Mouse (Mus musculus) kidney, adult 2 months (tissue): ENCODE data around the gene Lrrc71. TPM values are rescaled to one million over a fixed set of nuclear protein-coding genes. Genes with fewer than 3 reads are reported as not detected.

Experiments used
- DNase-seq: peaks from one replicate; pipeline ENCODE4 v3.0.0; 2021
- H3K27ac ChIP-seq: fragments of 200-500 bp; 2 replicates; pipeline ENCODE4 v1.5.1; 2012; ENCODE audit warnings: low read depth, low read length, control low read depth, inconsistent platforms; ENCODE audit not compliant: insufficient read depth
- H3K27me3 ChIP-seq: fragments of 200-500 bp; replicated peaks from 2 replicates; pipeline ENCODE4 v1.6.1; 2012; ENCODE audit warnings: mild to moderate bottlenecking, moderate library complexity, low read length, inconsistent platforms; ENCODE audit not compliant: control insufficient read depth, insufficient read depth
- H3K36me3 ChIP-seq: fragments of 200-500 bp; 2 replicates; pipeline ENCODE4 v1.6.1; 2012; ENCODE audit warnings: mild to moderate bottlenecking, moderate library complexity, low read length, inconsistent platforms; ENCODE audit not compliant: control insufficient read depth, insufficient read depth
- H3K4me1 ChIP-seq: fragments of 200-500 bp; 2 replicates; pipeline ENCODE4 v1.6.1; 2011; ENCODE audit warnings: low read length; ENCODE audit not compliant: control insufficient read depth, insufficient read depth
- H3K4me3 ChIP-seq: fragments of 200-500 bp; 2 replicates; pipeline ENCODE4 v1.5.1; 2011; ENCODE audit warnings: mild to moderate bottlenecking, low read depth, low read length, control low read depth; ENCODE audit not compliant: insufficient read depth
- CTCF ChIP-seq: fragments of 200-500 bp; conservative IDR thresholded peaks from 2 replicates; pipeline ENCODE4 v1.5.1; 2011; ENCODE audit warnings: low read depth, mild to moderate bottlenecking, control low read depth, low read length, moderate library complexity, mixed read lengths; ENCODE audit not compliant: insufficient read depth, insufficient read length
- POLR2A ChIP-seq: fragments of 200-500 bp; IDR thresholded peaks from one replicate; pipeline ENCODE4 v1.6.1; 2011; ENCODE audit warnings: low read depth, low read length, control low read depth
- WGBS: fragments of 180-500 bp; shearing (Covaris S2); methylation state at CpG from one replicate; pipeline ENCODE4 v1.1.7; 2018; 5-methylcytosine and 5-hydroxymethylcytosine counted together
- polyA plus RNA-seq: library from polyadenylated mRNA; depleted of rRNA; stranded (reverse); fragments of >200 nt; gene quantifications from 2 replicates; pipeline ENCODE4 v1.2.3, GENCODE M21; 2012

The Lrrc71 gene
- polyA plus RNA-seq, 1 experiment = 0.48 TPM

DNA sequence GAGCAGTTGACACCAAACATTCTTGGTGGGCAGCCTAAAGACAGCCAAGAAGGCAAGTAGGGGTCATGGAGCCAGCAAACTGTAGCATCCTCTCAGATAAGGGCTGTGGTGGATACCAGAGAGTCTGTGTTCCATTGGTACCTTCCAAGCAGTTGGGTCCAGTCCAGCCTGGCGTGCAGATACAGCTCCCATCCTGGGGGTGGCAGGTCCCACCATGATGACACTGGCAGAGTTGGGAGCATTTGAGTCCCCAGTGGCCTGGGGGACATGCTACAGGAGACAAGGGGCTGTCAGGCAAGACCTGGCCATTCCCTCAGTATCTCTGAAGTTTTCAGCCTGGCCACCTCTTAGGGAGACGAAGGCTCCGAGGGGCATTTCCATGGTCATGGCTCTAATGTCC, 4.1 kb upstream of the Lrrc71 start:
- Histone ChIP-seq H3K36me3 (no peaks in the 10 kb centered on the region), H3K4me1 (no peaks in the 10 kb centered on the region), H3K27me3 (no peaks in the 10 kb centered on the region), H3K4me3 (no peak overlapping the region), H3K27ac (no peak overlapping the region)
- TF ChIP-seq CTCF (no peak), POLR2A (no peak)
- DNase-seq = no peak
- 94% methylated on average over 3 of the region's 3 CpGs for WGBS

DNA sequence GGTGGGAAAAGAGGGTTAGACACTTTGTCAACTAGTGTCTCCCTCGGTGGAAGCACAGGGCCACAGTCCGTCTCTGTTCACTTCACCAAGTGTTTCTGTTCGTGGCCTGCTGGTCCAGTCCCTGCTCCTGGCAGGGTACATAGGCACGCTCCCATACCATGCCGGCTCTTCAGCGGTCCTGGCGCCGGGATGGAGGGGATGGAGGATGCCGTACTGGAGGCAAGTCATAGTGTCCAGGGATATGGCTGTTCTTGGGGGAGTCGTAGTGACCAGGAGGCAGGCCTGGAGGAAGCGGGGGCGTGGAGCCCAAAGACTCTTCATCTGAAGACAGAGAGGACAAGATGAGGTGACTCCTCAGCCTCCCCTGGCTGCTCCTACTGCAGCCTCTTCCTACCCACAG, 1.6 kb upstream of the Lrrc71 start:
- no peak for DNase-seq
- TF ChIP-seq POLR2A = no peak
- no peak for TF ChIP-seq CTCF
- H3K36me3 ChIP-seq = no peaks in the 10 kb centered on the region
- no peaks in the 10 kb centered on the region for H3K4me1 ChIP-seq
- no peaks in the 10 kb centered on the region for H3K27me3 ChIP-seq
- H3K27ac ChIP-seq = no peak overlapping the region
- 92% methylated on average over 12 of the region's 12 CpGs for WGBS
- H3K4me3 ChIP-seq = no peak overlapping the region

DNA sequence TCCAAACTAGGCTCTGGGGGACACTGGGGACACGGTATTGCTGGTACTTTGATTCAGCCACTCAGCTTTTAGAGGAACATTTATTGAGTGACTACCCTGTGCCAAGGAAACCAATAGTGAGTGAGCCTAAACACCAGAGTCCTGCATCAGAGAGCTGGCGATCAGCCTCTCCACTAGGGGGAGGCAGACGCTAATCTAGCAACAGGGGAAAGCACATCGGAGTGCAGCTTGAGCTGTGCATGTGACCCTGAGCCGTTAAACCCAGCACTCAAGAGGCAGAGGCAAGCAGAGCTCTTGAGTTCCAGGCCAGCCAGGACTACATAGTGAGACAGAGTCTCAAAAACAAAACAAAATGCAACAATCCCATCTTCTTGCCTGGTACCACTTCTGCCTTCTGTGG, 611 bp upstream of the Lrrc71 start:
- Histone ChIP-seq H3K27me3 (no peaks in the 10 kb centered on the region), H3K36me3 (no peaks in the 10 kb centered on the region), H3K27ac (no peak overlapping the region), H3K4me3 (no peak overlapping the region), H3K4me1 (no peaks in the 10 kb centered on the region)
- 16% methylated on average over 5 of the region's 5 CpGs for WGBS
- DNase-seq = peak; percentile 75
- no peak for TF ChIP-seq POLR2A
- peak; percentile 92 for TF ChIP-seq CTCF

DNA sequence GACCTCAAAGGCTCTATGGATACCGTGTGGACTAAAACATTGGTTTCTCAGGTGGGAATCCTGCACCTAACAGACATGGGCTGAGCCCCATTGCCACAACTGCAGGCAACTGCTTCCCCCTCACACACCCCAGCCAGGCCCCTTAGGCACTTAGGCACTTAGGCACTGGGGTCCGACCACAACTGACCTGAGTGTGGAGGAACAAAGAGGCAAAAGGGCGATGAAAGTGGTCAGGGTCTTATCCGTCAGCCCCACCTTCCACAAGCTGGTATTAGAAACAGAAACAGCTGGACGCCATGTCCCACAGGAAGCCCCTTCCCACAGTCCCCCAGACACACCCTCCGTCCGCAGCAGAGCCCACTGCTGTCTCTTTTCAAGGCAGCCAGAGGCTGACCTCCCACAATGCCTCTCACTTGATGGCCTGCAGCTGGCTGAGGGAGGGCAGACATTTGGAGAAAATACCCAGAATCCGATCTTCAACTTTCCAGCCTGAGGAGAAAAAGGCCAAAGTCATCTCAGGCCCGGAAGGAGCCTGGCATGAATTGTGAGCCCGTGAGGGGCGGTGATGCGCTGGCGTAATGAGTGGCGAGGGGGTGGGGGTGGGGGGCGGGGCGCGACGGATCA, 3.3 kb downstream of the Lrrc71 start:
- Histone ChIP-seq H3K27ac (no peak overlapping the region), H3K27me3 (no peaks in the 10 kb centered on the region), H3K4me1 (no peaks in the 10 kb centered on the region), H3K36me3 (no peaks in the 10 kb centered on the region), H3K4me3 (no peak overlapping the region)
- TF ChIP-seq CTCF = no peak
- TF ChIP-seq POLR2A = no peak
- no peak for DNase-seq
- WGBS = 31% methylated on average over 18 of the region's 18 CpGs

DNA sequence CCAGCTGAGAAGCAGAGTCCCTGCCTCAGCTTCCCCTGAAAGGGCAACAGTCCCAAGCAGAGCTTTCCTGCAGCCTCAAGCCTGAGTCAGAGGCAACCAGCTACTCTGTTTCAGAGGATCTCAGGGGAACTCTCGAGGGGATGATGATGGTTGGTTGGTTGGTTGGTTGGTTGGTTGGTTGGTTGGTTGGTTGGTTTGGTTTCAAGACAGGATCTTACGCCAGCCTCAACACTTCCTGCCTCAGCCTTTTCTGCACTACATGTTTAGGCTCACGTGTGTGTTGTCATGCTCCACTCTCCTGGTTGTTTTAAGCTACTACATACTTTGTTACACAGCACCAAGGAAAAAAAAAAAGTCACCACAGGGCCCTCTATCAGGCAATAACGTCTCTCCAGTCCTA, 4.5 kb downstream of the Lrrc71 start:
- Histone ChIP-seq H3K4me3 (no peak overlapping the region), H3K36me3 (no peaks in the 10 kb centered on the region), H3K4me1 (no peaks in the 10 kb centered on the region), H3K27me3 (no peaks in the 10 kb centered on the region), H3K27ac (no peak overlapping the region)
- DNase-seq = no peak
- TF ChIP-seq CTCF = no peak
- TF ChIP-seq POLR2A = no peak
- WGBS = 86% methylated on average over 4 of the region's 4 CpGs

DNA sequence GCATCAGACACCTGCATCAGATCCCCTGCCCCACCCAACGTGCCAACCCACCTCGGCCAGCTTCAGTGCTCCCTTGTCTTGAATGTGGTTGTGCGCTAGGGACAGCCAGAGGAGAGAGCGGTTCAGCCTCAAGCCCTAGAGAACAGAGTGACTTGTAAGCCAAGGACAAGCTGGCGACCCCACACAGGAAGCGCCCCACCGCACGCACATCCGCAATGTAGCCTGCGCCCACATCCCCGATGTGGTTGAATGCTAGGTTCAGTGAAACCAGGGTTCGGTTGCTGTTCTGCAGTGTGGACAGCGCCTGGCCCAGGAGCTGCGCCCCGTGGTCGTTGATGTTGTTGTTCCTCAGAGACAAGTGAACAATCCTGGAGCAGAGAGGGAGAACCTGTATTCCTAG, 5.7 kb downstream of the Lrrc71 start:
- no peak overlapping the region for H3K27ac ChIP-seq
- DNase-seq = no peak
- WGBS = 76% methylated on average over 16 of the region's 16 CpGs
- no peaks in the 10 kb centered on the region for H3K4me1 ChIP-seq
- no peak overlapping the region for H3K4me3 ChIP-seq
- H3K27me3 ChIP-seq = no peaks in the 10 kb centered on the region
- no peaks in the 10 kb centered on the region; the same call in 1 of the 2 replicates for H3K36me3 ChIP-seq
- TF ChIP-seq CTCF (no peak), POLR2A (no peak)

DNA sequence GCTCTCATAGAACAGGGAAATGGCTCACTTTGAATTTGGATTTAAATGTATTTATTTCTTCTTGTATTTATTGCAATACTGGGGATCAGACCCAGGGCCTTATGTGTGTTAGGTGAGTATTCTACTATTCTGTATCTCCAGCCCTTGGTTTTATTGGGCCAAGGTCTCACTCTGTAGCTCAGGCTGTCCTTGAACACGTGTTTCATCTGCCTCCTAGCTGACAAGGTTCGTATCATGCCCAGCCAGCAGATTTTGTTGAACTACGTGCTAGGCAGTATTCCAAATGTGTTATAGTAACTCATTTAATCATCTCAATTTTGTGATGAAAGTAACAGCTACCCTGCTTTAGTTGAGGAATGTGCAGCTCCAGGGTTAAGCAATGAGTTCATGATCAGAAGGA, 6.4 kb downstream of the Lrrc71 start:
- TF ChIP-seq CTCF = no peak
- no peak for TF ChIP-seq POLR2A
- no peak for DNase-seq
- WGBS = 67% methylated on average over 3 of the region's 3 CpGs

DNA sequence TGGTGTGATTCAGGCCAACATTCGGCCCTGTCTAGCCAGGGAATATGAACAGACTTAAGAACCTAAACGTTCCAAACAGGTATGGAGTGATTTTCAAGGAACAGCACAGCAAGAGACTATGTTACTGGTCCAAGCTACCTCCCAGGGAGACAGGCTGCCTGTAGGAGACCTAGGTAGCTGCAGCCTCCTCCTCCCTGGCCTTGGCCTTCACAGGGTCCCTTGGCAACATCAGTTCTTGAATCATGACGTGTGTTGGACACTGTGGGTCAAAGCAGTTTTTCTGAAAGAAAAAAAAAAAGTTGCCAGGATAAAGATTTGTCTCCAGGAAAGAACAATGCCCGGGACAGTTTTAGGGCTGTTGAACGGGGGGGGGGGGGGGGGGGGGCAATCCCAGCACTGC, 9.5 kb downstream of the Lrrc71 start:
- Histone ChIP-seq H3K4me1 (no peaks in the 10 kb centered on the region), H3K36me3 (peaks cover 3% of the 10 kb centered on the region), H3K27ac (no peak overlapping the region), H3K27me3 (no peaks in the 10 kb centered on the region), H3K4me3 (no peak overlapping the region)
- no peak for DNase-seq
- 79% methylated on average over 5 of the region's 5 CpGs for WGBS
- no peak for TF ChIP-seq CTCF
- TF ChIP-seq POLR2A = no peak

More for the DNA sequence above, 6.4 kb downstream of the Lrrc71 start:
- H3K4me1 ChIP-seq = no peaks in the 10 kb centered on the region
- no peaks in the 10 kb centered on the region; the same call in 1 of the 2 replicates for H3K36me3 ChIP-seq
- no peak overlapping the region for H3K27ac ChIP-seq
- H3K27me3 ChIP-seq = no peaks in the 10 kb centered on the region
- no peak overlapping the region for H3K4me3 ChIP-seq
